Mouse (Mus musculus): Measurements from ENCODE around the gene Por.

DNA sequence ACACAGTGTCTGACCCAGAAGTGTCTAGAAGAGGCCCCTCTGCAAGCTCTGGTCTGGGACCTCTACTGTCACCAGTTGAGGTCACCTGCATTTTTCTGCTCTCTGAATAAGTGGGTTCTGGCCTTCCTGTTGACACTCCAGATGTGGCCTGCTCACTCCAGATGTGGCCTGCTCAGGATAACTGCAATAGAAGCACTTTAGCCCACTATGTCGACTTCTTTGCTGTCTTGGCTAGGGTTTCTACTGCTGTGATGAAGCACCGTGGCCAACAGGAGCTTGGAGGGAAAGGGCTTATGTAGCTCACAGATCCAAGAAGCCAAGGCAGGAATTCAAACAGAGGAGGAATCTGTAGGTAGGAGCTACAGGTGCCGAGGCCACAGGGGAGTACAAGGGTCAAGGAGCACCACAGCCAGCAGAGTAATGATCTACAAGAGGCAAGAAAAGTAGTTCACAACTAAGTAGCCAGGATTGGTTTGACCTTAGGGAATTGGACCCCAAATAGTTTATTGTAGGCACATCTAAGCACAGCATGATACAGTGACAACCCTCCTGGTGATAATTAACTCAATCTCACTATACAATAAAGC is 53.4 kb downstream of the Por start:
- TF ChIP-seq CTCF (IDR thresholded peaks at IDR 0.05; ENCODE audit: low read depth, low read length) (no peak), POLR2A (IDR thresholded peaks at IDR 0.05; ENCODE audit: extremely low read depth, insufficient read depth, low read length) (no peak)

All from liver, adult 2 months (tissue).